Mouse (Mus musculus) bone marrow macrophage, adult 2 months (primary cell): Measurements from ENCODE around the gene Ctcf.

ENCODE experiments used
- CTCF ChIP-seq: IDR thresholded peaks from 2 replicates; pipeline ENCODE4 v1.5.1; 2012; ENCODE audit warnings: low read depth, mild to moderate bottlenecking, low read length, moderate library complexity
- POLR2A ChIP-seq: IDR thresholded peaks from 2 replicates; pipeline ENCODE4 v1.6.1; 2012; ENCODE audit warnings: mild to moderate bottlenecking, low read depth, low read length, borderline replicate concordance

DNA sequence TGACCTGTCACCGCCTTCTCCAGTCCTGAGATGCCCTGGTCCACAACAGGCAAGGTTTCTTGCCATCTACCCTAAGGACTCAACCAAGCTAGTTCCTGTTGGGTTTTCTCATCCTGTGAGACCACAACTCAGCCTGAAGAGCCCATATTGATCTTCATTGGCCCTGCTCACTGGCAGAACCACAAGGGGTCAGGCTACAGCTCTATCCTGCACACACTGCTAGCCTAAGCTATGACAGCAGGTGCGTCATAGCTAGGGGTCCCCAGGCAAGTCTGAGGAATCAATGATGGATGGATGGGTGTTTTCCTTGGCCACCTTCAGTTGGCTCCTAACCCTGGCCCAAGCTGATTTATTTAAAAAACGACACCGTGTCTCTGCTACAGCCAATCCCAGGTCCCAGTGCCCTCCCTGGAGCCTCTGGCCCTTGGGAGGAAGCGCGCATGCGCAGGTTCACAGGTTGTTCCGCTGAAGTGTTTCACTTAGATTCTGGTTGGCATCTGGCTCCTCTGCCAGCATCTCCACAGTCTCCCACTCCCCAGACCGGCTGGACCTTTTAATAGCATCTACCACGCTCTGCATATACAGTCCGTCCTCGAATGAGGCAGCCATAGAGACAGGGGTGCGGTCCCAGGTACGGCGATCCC, 80.1 kb downstream of the Ctcf start:
- TF ChIP-seq CTCF (no peak), POLR2A (no peak)
